ENCODE assay signal across 9 mouse cellular contexts in genomic region chrX:162158142-162158541, GRCm38 (mm10). TPM values are rescaled to one million over a fixed set of nuclear protein-coding genes. Genes with fewer than 3 reads are reported as not detected.
DNase-seq lines count a peak whose midpoint lies in the region; ATAC-seq and TF ChIP-seq lines count a peak whose summit lies in the region.
"Had no signal": no experiment of that assay in that cellular context is flagged by ENCODE, and none has a peak within 500 bp of the region (broad histone marks: within the 10 kb centered on the region; RNA-seq: fewer than 3 reads in every experiment).

No protein-coding gene starts in this region.

- H3K36me3 ChIP-seq in intestine, embryonic 16.5 days (ENCODE audit: control insufficient read depth, insufficient read depth, low read length), result no peaks in the 10 kb centered on the region
- no peaks in the 10 kb centered on the region for H3K36me3 ChIP-seq in midbrain, embryonic 13.5 days

- peak overlapping the region; percentile 80 for H3K4me2 ChIP-seq in intestine, embryonic 16.5 days (ENCODE audit: low read depth, low read length)
- peak overlapping the region; percentile 67 for H3K4me2 ChIP-seq in midbrain, embryonic 13.5 days (replicated peaks)

- H3K9ac ChIP-seq in intestine, embryonic 16.5 days (ENCODE audit: low read depth, low read length), result peak overlapping the region; percentile 68; the same call in 1 of the 2 replicates
- peak overlapping the region; percentile 78 for H3K9ac ChIP-seq in midbrain, embryonic 13.5 days (replicated peaks)

- no peak for DNase-seq in left cerebral cortex, adult 2 months (ENCODE audit: extremely low spot score in 1 of 2, low spot score in 2 of 2)
- no peak for DNase-seq in left cerebral cortex, adult 11 months (ENCODE audit: low spot score)
- DNase-seq in embryo, embryonic 11 days, result no peak
- no peak for DNase-seq in layer of hippocampus, adult 9-10 months (ENCODE audit: low spot score)

- no peaks in the 10 kb centered on the region for H3K9me3 ChIP-seq in intestine, embryonic 16.5 days (ENCODE audit: control insufficient read depth, low read length)
- H3K9me3 ChIP-seq in midbrain, embryonic 13.5 days, result no peaks in the 10 kb centered on the region

- peak overlapping the region; percentile 51 for H3K4me3 ChIP-seq in left cerebral cortex, adult 2 months
- peak overlapping the region; percentile 72 for H3K4me3 ChIP-seq in embryonic fibroblast, embryonic 13.5 days (ENCODE audit: insufficient read depth, low read length)
- H3K4me3 ChIP-seq in intestine, embryonic 16.5 days (ENCODE audit: low read length), result peak overlapping the region; percentile 65
- peak overlapping the region; percentile 61 for H3K4me3 ChIP-seq in midbrain, embryonic 13.5 days (replicated peaks)

- TF ChIP-seq POLR2A in embryonic fibroblast, embryonic 13.5 days (IDR thresholded peaks at IDR 0.05; ENCODE audit: low read depth, low read length), result no peak

- intact Hi-C loops in left cerebral cortex, adult 2 months (cut with DNase I), result loop anchor here (10.0 kb wide), 1 partner anchor 183 kb away; no protein-coding TSS in a partner anchor

- no peak overlapping the region for H3K27ac ChIP-seq in left cerebral cortex, adult 2 months
- H3K27ac ChIP-seq in embryonic fibroblast, embryonic 13.5 days (ENCODE audit: insufficient read depth, low read length), result no peak overlapping the region
- H3K27ac ChIP-seq in intestine, embryonic 16.5 days (ENCODE audit: low read length), result no peak overlapping the region
- no peak overlapping the region for H3K27ac ChIP-seq in midbrain, embryonic 13.5 days

- TF ChIP-seq CTCF in left cerebral cortex, adult 2 months (IDR thresholded peaks at IDR 0.05), result no peak
- no peak for TF ChIP-seq CTCF in embryonic fibroblast, embryonic 13.5 days (IDR thresholded peaks at IDR 0.05; ENCODE audit: borderline replicate concordance, insufficient read depth, low read length)

- no peaks in the 10 kb centered on the region for H3K4me1 ChIP-seq in embryonic fibroblast, embryonic 13.5 days (ENCODE audit: control insufficient read depth, insufficient read depth, low read length)
- H3K4me1 ChIP-seq in intestine, embryonic 16.5 days (ENCODE audit: control insufficient read depth, insufficient read depth, low read length), result no peaks in the 10 kb centered on the region
- peaks cover 14% of the 10 kb centered on the region; the same call in 1 of the 2 replicates for H3K4me1 ChIP-seq in midbrain, embryonic 13.5 days (replicated peaks)

- no peak for ATAC-seq in intestine, embryonic 16.5 days
- no peak for ATAC-seq in midbrain, embryonic 13.5 days
- no peak for ATAC-seq in inflammation-experienced regulatory T-cells, adult 6 months

- peaks cover 26% of the 10 kb centered on the region for H3K27me3 ChIP-seq in intestine, embryonic 16.5 days (replicated peaks; ENCODE audit: control insufficient read depth, insufficient read depth, low read length)
- H3K27me3 ChIP-seq in midbrain, embryonic 13.5 days, result peaks cover 48% of the 10 kb centered on the region

- 42% methylated on average over 5 of the region's 5 CpGs for WGBS in intestine, embryonic 16.5 days
- 53% methylated on average over 5 of the region's 5 CpGs for WGBS in midbrain, embryonic 13.5 days

RNA-seq across cellular contexts. Expression of gene Nhs, which starts 1.4 kb away (rescaled TPM):
- total RNA-seq in left cerebral cortex, adult 2 months (2021), result 1 to 10 TPM; 3.9 to 4.0 TPM
- polyA plus RNA-seq in embryonic fibroblast, embryonic 13.5 days (2011; ENCODE audit: insufficient read length, low read depth, missing spikeins), result 7.5 and 10.6 TPM in 2 replicates
- polyA plus RNA-seq in intestine, embryonic 16.5 days (2015; fragmentation: Nextera tagmentation; extraction: Ambion mirVana), result 0.72 and 0.89 TPM in 2 replicates
- 3.1 and 3.3 TPM in 2 replicates for polyA plus RNA-seq in midbrain, embryonic 13.5 days (2015; fragmentation: Nextera tagmentation; extraction: Ambion mirVana)
- polyA plus RNA-seq in inflammation-experienced regulatory T-cells, adult 6 months (2017; shearing (Covaris generic)), result not detected
- total RNA-seq: MEL had no signal
